Mouse (Mus musculus): ENCODE measurements around the gene Map1lc3b.

Gene Map1lc3b

GRCm38 (mm10) chr8:121590203-121591177 is at the start of gene Map1lc3b:
Gene Map1lc3b, plus strand, starts transcription at chr8:121590361.
- DNase-seq (ENCODE audit: low read depth) = peak; percentile 93

GRCm38 (mm10) chr8:121541862-121542261 is 48.3 kb upstream of the Map1lc3b start:
- DNase-seq (ENCODE audit: low read depth) = no peak

- DNase-seq (ENCODE audit: low read depth) = no peak
These were observed 47.3 kb upstream of the Map1lc3b start for GRCm38 (mm10) chr8:121542901-121543300.

- DNase-seq (ENCODE audit: low read depth) = no peak
These were observed 45.8 kb upstream of the Map1lc3b start, which contains the start of gene 1700018B08Rik for GRCm38 (mm10) chr8:121544276-121544785. Gene 1700018B08Rik, minus strand, starts transcription at chr8:121544320.

GRCm38 (mm10) chr8:121544936-121545335 is 45.2 kb upstream of the Map1lc3b start:
- no peak for DNase-seq (ENCODE audit: low read depth)

GRCm38 (mm10) chr8:121547132-121547531 is 43.0 kb upstream of the Map1lc3b start:
- DNase-seq (ENCODE audit: low read depth) = peak; percentile 82

- no peak for DNase-seq (ENCODE audit: low read depth)
These were observed 40.1 kb upstream of the Map1lc3b start for GRCm38 (mm10) chr8:121550056-121550455.

GRCm38 (mm10) chr8:121551065-121551985 is 38.8 kb upstream of the Map1lc3b start:
- DNase-seq (ENCODE audit: low read depth) = no peak

GRCm38 (mm10) chr8:121552506-121552905 is 37.7 kb upstream of the Map1lc3b start:
- no peak for DNase-seq (ENCODE audit: low read depth)

GRCm38 (mm10) chr8:121553831-121554475 is 36.2 kb upstream of the Map1lc3b start:
- DNase-seq (ENCODE audit: low read depth) = no peak

GRCm38 (mm10) chr8:121557746-121558145 is 32.4 kb upstream of the Map1lc3b start:
- DNase-seq (ENCODE audit: low read depth) = no peak

GRCm38 (mm10) chr8:121558538-121558937 is 31.6 kb upstream of the Map1lc3b start:
- DNase-seq (ENCODE audit: low read depth) = no peak

GRCm38 (mm10) chr8:121559801-121560200 is 30.4 kb upstream of the Map1lc3b start:
- no peak for DNase-seq (ENCODE audit: low read depth)

- DNase-seq (ENCODE audit: low read depth) = no peak
These were observed 29.6 kb upstream of the Map1lc3b start for GRCm38 (mm10) chr8:121560432-121561100.

GRCm38 (mm10) chr8:121561636-121562345 is 28.4 kb upstream of the Map1lc3b start:
- no peak for DNase-seq (ENCODE audit: low read depth)

GRCm38 (mm10) chr8:121562941-121563351 is 27.2 kb upstream of the Map1lc3b start:
- DNase-seq (ENCODE audit: low read depth) = no peak

- DNase-seq (ENCODE audit: low read depth) = no peak
These were observed 26.5 kb upstream of the Map1lc3b start for GRCm38 (mm10) chr8:121563701-121564100.

- peak; percentile 91 for DNase-seq (ENCODE audit: low read depth)
These were observed 21.8 kb upstream of the Map1lc3b start for GRCm38 (mm10) chr8:121568321-121568720.

- peak; percentile 99 for DNase-seq (ENCODE audit: low read depth)
These were observed 19.8 kb upstream of the Map1lc3b start for GRCm38 (mm10) chr8:121570335-121570734.

GRCm38 (mm10) chr8:121570801-121571200 is 19.4 kb upstream of the Map1lc3b start:
- DNase-seq (ENCODE audit: low read depth) = peak; percentile 74

All from 416B (cell line).